Mouse (Mus musculus): Measurements from ENCODE around the gene Fkbp5. TPM values are rescaled to one million over a fixed set of nuclear protein-coding genes. Genes with fewer than 3 reads are reported as not detected.

Fkbp5 gene
- polyA plus RNA-seq, 1 experiment = 26.1 TPM

DNA sequence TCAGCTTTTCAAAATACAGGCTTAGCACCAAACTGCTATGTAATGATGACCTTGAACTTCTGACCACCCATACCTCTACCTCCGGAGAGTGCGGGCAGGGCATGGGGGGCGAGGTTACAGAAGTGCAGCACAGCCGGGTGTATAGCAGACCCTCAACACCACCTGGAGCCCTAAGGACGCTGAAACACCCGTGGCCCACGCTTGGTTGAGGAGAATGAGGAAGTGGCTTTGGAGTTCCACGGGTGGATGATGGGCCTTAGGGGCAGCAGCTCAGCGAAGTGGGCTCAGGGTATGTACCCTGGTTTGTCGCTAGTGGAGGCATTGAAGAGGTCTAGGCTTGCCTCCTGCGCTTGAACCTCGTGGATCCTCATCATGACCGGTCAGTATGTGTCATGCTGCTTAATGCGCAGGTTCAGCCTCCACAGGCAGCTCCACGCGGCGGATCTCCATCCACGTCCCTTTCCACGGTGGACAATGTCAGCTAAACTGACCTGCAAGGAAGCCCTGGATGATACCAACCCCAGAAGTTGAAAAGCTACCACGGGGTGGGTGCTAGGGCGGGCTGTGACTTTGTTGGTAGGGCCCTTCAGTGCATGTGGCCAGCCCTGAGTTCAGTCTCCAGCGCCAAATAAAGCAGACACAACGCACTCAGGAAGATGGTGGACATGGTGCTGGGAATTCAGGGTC is 6.8 kb upstream of the Fkbp5 start:
- 47% methylated on average over 23 of the region's 23 CpGs for WGBS
- Histone ChIP-seq H3K36me3 (ENCODE audit: control insufficient read depth, insufficient read depth, low read length) (no peaks in the 10 kb centered on the region), H3K4me3 (ENCODE audit: extremely low read depth, insufficient read depth, insufficient read length) (peak overlapping the region; percentile 52), H3K4me1 (ENCODE audit: control insufficient read depth, insufficient read depth, insufficient read length) (peaks cover 25% of the 10 kb centered on the region; the same call in 1 of the 2 replicates), H3K27me3 (ENCODE audit: control insufficient read depth, insufficient read depth, low read length) (no peaks in the 10 kb centered on the region), H3K27ac (ENCODE audit: insufficient read depth, low read length) (peak overlapping the region; percentile 98)
- TF ChIP-seq POLR2A (IDR thresholded peaks at IDR 0.05; ENCODE audit: low read depth, low read length) = no peak
- no peak for TF ChIP-seq CTCF (IDR thresholded peaks at IDR 0.05; ENCODE audit: extremely low read depth, insufficient read depth, insufficient read length, insufficient replicate concordance)
- DNase-seq (ENCODE audit: low read depth in 1 of 2, low spot score in 2 of 2) = peak; percentile 19 to 52

DNA sequence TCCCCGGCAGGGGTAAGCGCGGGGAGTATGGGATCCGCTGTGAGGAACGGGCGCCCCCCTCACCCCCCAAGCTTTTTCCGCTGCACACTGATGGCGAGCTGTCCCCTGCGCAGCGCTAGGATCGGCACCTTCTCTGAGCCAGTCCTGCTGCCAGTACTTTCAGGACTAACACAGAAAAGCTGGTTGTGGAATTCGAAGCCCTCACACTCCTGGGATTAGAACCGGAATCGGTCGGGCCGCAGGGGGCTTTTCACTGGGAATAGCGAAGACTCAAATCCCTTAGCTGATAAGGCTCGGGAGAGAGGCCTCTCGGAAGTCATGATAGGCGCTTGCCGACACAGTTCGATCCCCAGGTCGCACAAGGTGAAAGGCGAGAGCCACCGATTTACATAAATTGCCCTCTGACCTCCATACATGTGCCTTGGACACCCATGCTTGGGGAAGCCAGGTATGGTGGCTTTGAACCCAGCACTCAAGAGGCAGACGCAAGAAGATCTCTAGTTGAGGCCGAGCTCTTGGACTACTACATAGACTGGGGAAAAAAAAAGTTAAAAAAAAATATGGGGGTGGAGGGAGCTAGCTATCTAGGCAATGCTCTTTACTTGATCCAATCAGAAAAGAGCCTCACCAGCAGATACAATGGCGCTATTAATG is 6.2 kb upstream of the Fkbp5 start:
- peak in 1 of 2 experiments; percentile 18 for DNase-seq (ENCODE audit: low read depth in 1 of 2, low spot score in 2 of 2)
- no peaks in the 10 kb centered on the region for H3K27me3 ChIP-seq (ENCODE audit: control insufficient read depth, insufficient read depth, low read length)
- 5% methylated on average over 27 of the region's 28 CpGs for WGBS
- H3K36me3 ChIP-seq (ENCODE audit: control insufficient read depth, insufficient read depth, low read length) = no peaks in the 10 kb centered on the region
- peak overlapping the region; percentile 98 for H3K27ac ChIP-seq (ENCODE audit: insufficient read depth, low read length)
- H3K4me1 ChIP-seq (ENCODE audit: control insufficient read depth, insufficient read depth, insufficient read length) = peaks cover 31% of the 10 kb centered on the region; the same call in 1 of the 2 replicates
- peak overlapping the region; percentile 69 for H3K4me3 ChIP-seq (ENCODE audit: extremely low read depth, insufficient read depth, insufficient read length)
- TF ChIP-seq POLR2A (IDR thresholded peaks at IDR 0.05; ENCODE audit: low read depth, low read length) (no peak), CTCF (IDR thresholded peaks at IDR 0.05; ENCODE audit: extremely low read depth, insufficient read depth, insufficient read length, insufficient replicate concordance) (no peak)

DNA sequence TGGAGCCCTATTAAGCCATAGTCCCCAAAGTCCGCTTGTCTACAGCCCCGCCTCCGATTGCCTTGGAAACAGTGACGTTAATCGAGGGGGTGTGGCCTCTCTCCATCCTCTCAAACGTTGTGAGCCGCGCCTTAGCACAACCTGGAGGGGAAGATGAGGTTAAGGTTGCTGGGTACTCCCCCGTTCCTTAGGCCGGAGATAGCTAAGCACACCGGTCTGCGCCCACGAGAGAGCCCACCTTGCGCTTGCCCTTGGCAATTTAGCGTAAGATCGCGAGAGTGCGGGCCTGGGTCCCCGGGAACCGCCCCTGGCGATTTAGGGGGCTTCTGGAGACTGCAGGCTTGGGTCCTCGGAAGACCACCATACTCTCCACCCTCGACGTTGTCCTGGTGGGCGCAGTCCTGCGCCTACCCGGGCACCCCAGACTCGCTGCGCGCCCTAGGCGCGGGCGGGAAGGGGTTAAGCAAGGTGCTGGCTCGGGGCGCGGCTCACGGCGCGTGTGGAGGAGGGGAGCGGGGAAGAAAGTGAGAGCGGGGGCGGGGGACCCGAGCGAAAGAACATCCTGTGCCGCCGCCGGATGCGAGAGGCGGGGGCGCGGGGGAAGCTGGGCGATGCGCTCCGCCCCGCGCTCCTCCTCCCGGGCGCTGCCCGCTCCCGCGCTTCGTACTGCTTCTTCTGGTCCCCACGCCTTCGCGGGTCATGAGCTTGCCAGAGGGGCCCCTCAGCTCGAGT is 5.5 kb upstream of the Fkbp5 start:
- peak overlapping the region; percentile 98 for H3K27ac ChIP-seq (ENCODE audit: insufficient read depth, low read length)
- peak; percentile 88 to 96 for DNase-seq (ENCODE audit: low read depth in 1 of 2, low spot score in 2 of 2)

DNA sequence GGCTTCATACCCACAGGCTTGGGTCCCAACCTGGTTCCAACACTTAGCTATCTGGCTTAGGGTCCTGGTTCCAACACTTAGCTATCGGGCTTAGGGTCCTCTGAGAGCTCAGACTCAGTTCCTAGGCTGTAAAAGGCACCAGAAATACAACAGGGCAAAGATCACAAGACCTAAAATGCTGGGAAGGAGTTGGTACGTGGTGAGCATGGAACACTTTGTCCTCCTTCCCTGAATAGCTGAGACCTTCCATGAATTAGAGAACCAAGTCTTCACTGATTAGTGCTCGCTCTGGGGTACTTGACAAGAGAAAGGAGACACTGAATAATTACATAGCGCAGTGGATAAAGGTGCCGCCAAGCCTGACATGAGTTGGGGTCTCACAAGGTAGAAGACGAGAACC is 4.6 kb upstream of the Fkbp5 start:
- no peak overlapping the region for H3K4me3 ChIP-seq (ENCODE audit: extremely low read depth, insufficient read depth, insufficient read length)
- H3K27me3 ChIP-seq (ENCODE audit: control insufficient read depth, insufficient read depth, low read length) = no peaks in the 10 kb centered on the region
- 0 out of 2 replicates have a peak overlapping the region, but pooled peaks have one; percentile 26 for H3K27ac ChIP-seq (ENCODE audit: insufficient read depth, low read length)
- H3K4me1 ChIP-seq (ENCODE audit: control insufficient read depth, insufficient read depth, insufficient read length) = peaks cover 40% of the 10 kb centered on the region
- 76% methylated on average over 6 of the region's 6 CpGs for whole genome bisulfite sequencing
- H3K36me3 ChIP-seq (ENCODE audit: control insufficient read depth, insufficient read depth, low read length) = no peaks in the 10 kb centered on the region
- no peak for DNase-seq (ENCODE audit: low read depth in 1 of 2, low spot score in 2 of 2)
- TF ChIP-seq POLR2A (IDR thresholded peaks at IDR 0.05; ENCODE audit: low read depth, low read length) = no peak
- TF ChIP-seq CTCF (IDR thresholded peaks at IDR 0.05; ENCODE audit: extremely low read depth, insufficient read depth, insufficient read length, insufficient replicate concordance) = no peak

More for the DNA sequence above, 5.5 kb upstream of the Fkbp5 start:
- Histone ChIP-seq H3K27me3 (ENCODE audit: control insufficient read depth, insufficient read depth, low read length) (no peaks in the 10 kb centered on the region), H3K4me1 (ENCODE audit: control insufficient read depth, insufficient read depth, insufficient read length) (peaks cover 35% of the 10 kb centered on the region), H3K36me3 (ENCODE audit: control insufficient read depth, insufficient read depth, low read length) (no peaks in the 10 kb centered on the region), H3K4me3 (ENCODE audit: extremely low read depth, insufficient read depth, insufficient read length) (peak overlapping the region; percentile 69)
- WGBS = under 1% methylated on average over 59 of the region's 66 CpGs
- TF ChIP-seq CTCF (IDR thresholded peaks at IDR 0.05; ENCODE audit: extremely low read depth, insufficient read depth, insufficient read length, insufficient replicate concordance) (no peak), POLR2A (IDR thresholded peaks at IDR 0.05; ENCODE audit: low read depth, low read length) (peak; percentile 95)

DNA sequence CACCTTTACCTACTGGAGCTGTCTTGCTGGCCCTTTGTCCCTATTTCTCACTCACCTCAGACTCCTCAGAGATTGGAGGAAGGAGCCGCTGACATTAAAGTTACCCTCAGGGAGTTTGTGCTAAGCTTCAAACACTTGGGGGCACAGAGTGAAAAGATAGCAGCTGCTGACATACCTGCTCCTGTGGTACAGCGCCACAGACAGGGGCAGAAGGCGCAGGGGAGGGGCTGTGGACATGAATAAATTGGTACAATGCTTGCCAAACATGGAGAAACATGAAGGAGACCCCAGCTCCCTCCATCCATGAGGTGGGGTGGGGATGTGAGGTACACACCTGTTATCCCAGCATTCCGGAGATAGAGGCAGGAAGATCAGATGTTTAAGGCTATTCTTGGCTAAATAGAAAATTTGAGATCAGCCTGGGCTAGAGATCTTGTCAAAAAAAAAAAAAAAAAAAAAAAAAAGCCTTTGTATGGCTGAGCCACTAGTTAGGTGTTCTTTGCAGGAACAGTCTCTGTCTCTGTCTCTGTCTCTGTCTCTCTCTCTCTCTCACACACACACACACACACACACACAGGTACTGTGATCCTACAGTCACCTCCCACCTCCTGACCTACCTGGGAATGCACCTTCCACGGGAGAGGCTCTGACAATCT is 3.9 kb upstream of the Fkbp5 start:
- DNase-seq (ENCODE audit: low read depth in 1 of 2, low spot score in 2 of 2) = no peak
- H3K27ac ChIP-seq (ENCODE audit: insufficient read depth, low read length) = no peak overlapping the region
- H3K27me3 ChIP-seq (ENCODE audit: control insufficient read depth, insufficient read depth, low read length) = no peaks in the 10 kb centered on the region
- peaks cover 44% of the 10 kb centered on the region for H3K4me1 ChIP-seq (ENCODE audit: control insufficient read depth, insufficient read depth, insufficient read length)
- 68% methylated on average over 5 of the region's 5 CpGs for WGBS
- TF ChIP-seq POLR2A (IDR thresholded peaks at IDR 0.05; ENCODE audit: low read depth, low read length) = no peak
- H3K36me3 ChIP-seq (ENCODE audit: control insufficient read depth, insufficient read depth, low read length) = no peaks in the 10 kb centered on the region
- H3K4me3 ChIP-seq (ENCODE audit: extremely low read depth, insufficient read depth, insufficient read length) = no peak overlapping the region

DNA sequence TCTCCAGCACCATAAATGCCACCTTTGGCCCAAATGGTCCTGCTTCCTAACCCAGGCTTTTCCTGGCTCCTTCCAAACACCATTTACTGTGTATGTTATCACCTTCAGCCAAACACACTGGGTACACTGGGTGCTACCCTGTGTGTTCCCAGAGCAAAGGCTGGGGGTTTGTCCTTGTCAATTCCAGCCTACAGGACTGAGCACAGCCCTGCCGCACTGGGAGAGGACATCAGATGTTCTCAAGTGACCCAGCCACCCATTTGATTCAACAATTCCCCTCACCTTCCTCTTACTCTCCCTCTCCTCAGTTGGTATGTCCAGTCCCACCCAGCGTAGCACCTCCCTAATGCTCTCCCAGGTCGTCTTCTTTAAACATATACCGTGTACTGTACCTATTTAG is 3.2 kb upstream of the Fkbp5 start:
- peaks cover 49% of the 10 kb centered on the region for H3K4me1 ChIP-seq (ENCODE audit: control insufficient read depth, insufficient read depth, insufficient read length)
- 89% methylated on average over 4 of the region's 4 CpGs for WGBS

More for the DNA sequence above, 3.2 kb upstream of the Fkbp5 start:
- Histone ChIP-seq H3K27ac (ENCODE audit: insufficient read depth, low read length) (no peak overlapping the region), H3K4me3 (ENCODE audit: extremely low read depth, insufficient read depth, insufficient read length) (no peak overlapping the region), H3K36me3 (ENCODE audit: control insufficient read depth, insufficient read depth, low read length) (no peaks in the 10 kb centered on the region), H3K27me3 (ENCODE audit: control insufficient read depth, insufficient read depth, low read length) (no peaks in the 10 kb centered on the region)
- DNase-seq (ENCODE audit: low read depth in 1 of 2, low spot score in 2 of 2) = no peak
- TF ChIP-seq POLR2A (IDR thresholded peaks at IDR 0.05; ENCODE audit: low read depth, low read length) (no peak), CTCF (IDR thresholded peaks at IDR 0.05; ENCODE audit: extremely low read depth, insufficient read depth, insufficient read length, insufficient replicate concordance) (no peak)

All from spleen, adult 2 months (tissue).